Mouse (Mus musculus) limb, embryonic 14.5 days (tissue): ENCODE data around the gene Tbc1d1. TPM values are rescaled to one million over a fixed set of nuclear protein-coding genes. Genes with fewer than 3 reads are reported as not detected.

Experiments
- ATAC-seq: fragments of 200-750 bp; cut with Nextera tagmentation; 2 replicates; pipeline ENCODE4 v1.8.0; 2017; ENCODE audit warnings: low read depth, moderate number of reproducible peaks, moderate TSS enrichment; ENCODE audit not compliant: low FRiP score
- DNase-seq: peaks from one replicate; pipeline ENCODE4 v3.0.0-alpha.2; 2015; ENCODE audit warnings: low spot score
- H3K27ac ChIP-seq: fragments of 300-500 bp; sonication (generic); replicated peaks from 2 replicates; pipeline ENCODE4 v1.5.1; 2014; ENCODE audit warnings: low read depth, mild to moderate bottlenecking, low read length, moderate library complexity, mixed read lengths
- H3K27me3 ChIP-seq: fragments of 300-500 bp; sonication (generic); 2 replicates; pipeline ENCODE4 v1.6.1; 2014; ENCODE audit warnings: low read length, mixed read lengths; ENCODE audit not compliant: control insufficient read depth, insufficient read depth
- H3K36me3 ChIP-seq: fragments of 300-500 bp; sonication (generic); 2 replicates; pipeline ENCODE4 v1.6.1; 2014; ENCODE audit warnings: mild to moderate bottlenecking, low read length, moderate library complexity, mixed read lengths; ENCODE audit not compliant: control insufficient read depth, insufficient read depth
- H3K4me1 ChIP-seq: fragments of 300-500 bp; sonication (generic); 2 replicates; pipeline ENCODE4 v1.6.1; 2014; ENCODE audit warnings: antibody characterized with exemption, low read length, mixed read lengths; ENCODE audit not compliant: control insufficient read depth, insufficient read depth
- H3K4me2 ChIP-seq: fragments of 300-500 bp; sonication (generic); replicated peaks from 2 replicates; pipeline ENCODE4 v1.6.1; 2014; ENCODE audit warnings: low read depth, mild to moderate bottlenecking, low read length, moderate library complexity; ENCODE audit not compliant: severe bottlenecking
- H3K4me3 ChIP-seq: fragments of 300-500 bp; sonication (generic); replicated peaks from 2 replicates; pipeline ENCODE4 v1.5.1; 2014; ENCODE audit warnings: low read length
- H3K9ac ChIP-seq: fragments of 300-500 bp; sonication (generic); 2 replicates; pipeline ENCODE4 v1.6.1; 2014; ENCODE audit warnings: mild to moderate bottlenecking, low read depth, low read length, moderate library complexity; ENCODE audit not compliant: severe bottlenecking
- H3K9me3 ChIP-seq: fragments of 300-500 bp; sonication (generic); 2 replicates; pipeline ENCODE4 v1.6.1; 2016; ENCODE audit warnings: low read length; ENCODE audit not compliant: control insufficient read depth
- POLR2A ChIP-seq: fragments of 200-500 bp; IDR thresholded peaks from 2 replicates; pipeline ENCODE4 v1.8.0; 2012; ENCODE audit warnings: inconsistent platforms, mild to moderate bottlenecking, moderate library complexity, borderline replicate concordance; ENCODE audit not compliant: insufficient read depth, insufficient read length; ENCODE audit errors: extremely low read depth
- WGBS: fragments of 180-500 bp; shearing (Covaris S2); extraction: QIAGEN DNeasy Blood & Tissue Kit; methylation state at CpG from one replicate; pipeline ENCODE4 v1.1.7; 2014; 5-methylcytosine and 5-hydroxymethylcytosine counted together
- polyA plus RNA-seq, 2 experiments: library from polyadenylated mRNA; depleted of rRNA in 1 of 2; stranded (reverse) in 1 of 2; unstranded in 1 of 2; fragments of >200 nt; fragmentation: Nextera tagmentation in 1 of 2; extraction: Ambion mirVana in 1 of 2; gene quantifications; 2 replicates each; pipeline versions ENCODE4 v1.2.1 to v1.2.3; 2012 to 2014

Gene Tbc1d1
- polyA plus RNA-seq, 2 experiments, result 23.1 to 25.5 TPM

GRCm38 (mm10) chr5:64232872-64233271 is 76.8 kb downstream of the Tbc1d1 start:
- H3K36me3 ChIP-seq, result no peaks in the 10 kb centered on the region
- no peak overlapping the region for H3K4me2 ChIP-seq
- peaks cover 16% of the 10 kb centered on the region; the same call in 1 of the 2 replicates for H3K4me1 ChIP-seq
- ATAC-seq (no peak), DNase-seq (no peak)
- no peak for TF ChIP-seq POLR2A
- WGBS, result 77% methylated on average over 9 of the region's 9 CpGs
- H3K9ac ChIP-seq, result no peak overlapping the region
- H3K4me3 ChIP-seq, result no peak overlapping the region
- H3K27ac ChIP-seq, result no peak overlapping the region
- H3K27me3 ChIP-seq, result no peaks in the 10 kb centered on the region
- no peaks in the 10 kb centered on the region for H3K9me3 ChIP-seq

DNA sequence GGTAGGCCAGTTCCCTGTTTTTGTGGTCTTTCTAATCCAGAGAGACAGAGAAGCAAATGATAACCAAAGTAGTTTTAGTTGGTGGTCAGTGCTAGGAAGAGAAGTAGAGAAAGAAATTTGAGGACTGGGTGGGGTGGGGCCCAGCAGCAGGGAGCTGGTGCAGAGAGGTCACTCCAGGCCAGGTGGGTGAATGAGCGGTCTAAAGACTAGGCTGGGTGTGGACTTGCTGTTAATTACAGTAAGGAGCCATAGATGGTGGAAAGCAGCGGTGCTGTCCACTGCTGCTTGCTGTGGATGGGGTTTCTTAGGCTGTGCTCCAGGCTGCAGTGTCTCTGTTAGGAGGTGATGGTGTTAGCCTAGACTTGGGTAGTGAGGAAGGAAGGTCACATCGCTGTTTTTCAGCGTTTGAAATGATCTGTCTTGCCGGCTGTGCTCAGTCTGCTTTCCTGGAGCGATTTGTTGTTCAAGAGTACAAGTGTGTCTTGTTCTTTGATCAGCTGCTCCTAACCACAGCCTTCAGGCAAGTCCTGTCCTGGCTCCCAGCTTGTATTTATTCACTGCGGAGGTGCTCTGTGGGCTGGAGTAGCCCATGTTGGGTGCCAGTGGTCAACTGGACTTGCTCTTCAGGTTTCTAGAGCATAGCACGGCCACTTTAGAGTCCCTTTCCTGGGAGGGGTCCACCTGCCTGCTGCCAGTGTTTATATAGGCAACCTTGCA is 78.3 kb downstream of the Tbc1d1 start:
- no peak for TF ChIP-seq POLR2A
- Histone ChIP-seq H3K27me3 (no peaks in the 10 kb centered on the region), H3K36me3 (no peaks in the 10 kb centered on the region), H3K4me3 (no peak overlapping the region), H3K9ac (no peak overlapping the region), H3K4me2 (no peak overlapping the region), H3K27ac (no peak overlapping the region), H3K4me1 (peaks cover 16% of the 10 kb centered on the region; the same call in 1 of the 2 replicates), H3K9me3 (no peaks in the 10 kb centered on the region)
- ATAC-seq (no peak), DNase-seq (no peak)
- 61% methylated on average over 8 of the region's 8 CpGs for WGBS

GRCm38 (mm10) chr5:64235250-64235649 is 79.1 kb downstream of the Tbc1d1 start:
- no peak for DNase-seq
- no peak for ATAC-seq
- H3K4me3 ChIP-seq, result no peak overlapping the region
- H3K27ac ChIP-seq, result no peak overlapping the region
- H3K4me2 ChIP-seq, result no peak overlapping the region
- H3K4me1 ChIP-seq, result peaks cover 16% of the 10 kb centered on the region; the same call in 1 of the 2 replicates
- H3K9me3 ChIP-seq, result no peaks in the 10 kb centered on the region
- H3K36me3 ChIP-seq, result no peaks in the 10 kb centered on the region
- no peak for TF ChIP-seq POLR2A
- 94% methylated on average over 3 of the region's 3 CpGs for WGBS
- H3K27me3 ChIP-seq, result no peaks in the 10 kb centered on the region
- no peak overlapping the region for H3K9ac ChIP-seq

GRCm38 (mm10) chr5:64236561-64236960 is 80.5 kb downstream of the Tbc1d1 start:
- DNase-seq, result no peak
- no peaks in the 10 kb centered on the region for H3K27me3 ChIP-seq
- H3K9me3 ChIP-seq, result no peaks in the 10 kb centered on the region
- H3K4me3 ChIP-seq, result no peak overlapping the region
- H3K4me1 ChIP-seq, result peaks cover 13% of the 10 kb centered on the region; the same call in 1 of the 2 replicates
- H3K27ac ChIP-seq, result no peak overlapping the region
- TF ChIP-seq POLR2A, result no peak
- no peak overlapping the region for H3K4me2 ChIP-seq
- no peaks in the 10 kb centered on the region for H3K36me3 ChIP-seq
- WGBS, result 64% methylated on average over 7 of the region's 7 CpGs
- H3K9ac ChIP-seq, result no peak overlapping the region
- ATAC-seq, result no peak

DNA sequence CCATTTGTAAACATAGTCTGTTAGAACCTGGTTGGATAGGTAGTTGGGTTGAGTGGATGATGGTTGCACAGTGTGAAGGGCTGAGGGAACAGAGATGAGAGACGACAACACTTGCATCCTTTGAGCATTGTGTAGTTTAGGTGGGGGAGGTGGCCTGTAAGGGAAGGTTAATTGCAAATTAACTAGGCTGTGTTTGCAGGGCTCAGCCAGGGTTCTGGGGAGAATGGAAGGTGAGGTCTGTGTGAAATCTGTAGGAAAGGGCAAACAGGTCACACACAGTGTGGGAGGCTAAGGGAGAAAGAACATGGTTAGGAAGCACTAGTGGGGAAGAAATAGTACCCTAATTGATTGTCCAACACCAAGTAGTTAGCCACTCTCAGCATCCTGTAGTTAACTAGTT is 81.2 kb downstream of the Tbc1d1 start:
- Histone ChIP-seq H3K9me3 (no peaks in the 10 kb centered on the region), H3K9ac (no peak overlapping the region), H3K27me3 (no peaks in the 10 kb centered on the region), H3K4me1 (peaks cover 13% of the 10 kb centered on the region; the same call in 1 of the 2 replicates), H3K27ac (no peak overlapping the region), H3K4me3 (no peak overlapping the region), H3K36me3 (no peaks in the 10 kb centered on the region), H3K4me2 (no peak overlapping the region)
- no peak for DNase-seq
- ATAC-seq, result no peak
- WGBS, result 46% methylated on average over 1 of the region's 1 CpGs
- no peak for TF ChIP-seq POLR2A

DNA sequence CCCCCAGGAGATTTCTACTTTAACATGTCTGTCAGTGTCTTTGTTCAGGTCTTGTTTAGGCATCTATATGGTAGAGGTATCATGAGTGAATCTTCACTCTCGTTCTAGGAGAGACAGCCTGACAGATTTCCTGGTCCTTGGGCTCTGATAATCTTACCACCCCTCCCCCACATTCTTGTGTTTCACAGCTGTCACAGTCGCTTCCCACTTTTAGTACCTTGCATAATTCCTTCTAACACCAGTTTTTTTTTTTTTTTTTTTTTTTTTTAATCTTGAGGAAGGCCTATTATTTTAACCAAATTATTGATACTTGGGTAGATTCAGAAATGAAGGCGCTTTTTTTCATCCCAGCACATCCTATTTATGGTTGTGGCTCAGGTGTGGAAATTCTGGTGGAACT is 81.6 kb downstream of the Tbc1d1 start:
- peaks cover 13% of the 10 kb centered on the region; the same call in 1 of the 2 replicates for H3K4me1 ChIP-seq
- H3K9me3 ChIP-seq, result no peaks in the 10 kb centered on the region
- no peaks in the 10 kb centered on the region for H3K36me3 ChIP-seq
- no peak overlapping the region for H3K4me3 ChIP-seq
- WGBS, result 61% methylated on average over 3 of the region's 3 CpGs
- DNase-seq (no peak), ATAC-seq (no peak)
- H3K4me2 ChIP-seq, result no peak overlapping the region
- H3K27ac ChIP-seq, result no peak overlapping the region
- no peak overlapping the region for H3K9ac ChIP-seq
- no peaks in the 10 kb centered on the region for H3K27me3 ChIP-seq
- no peak for TF ChIP-seq POLR2A
